Mouse (Mus musculus): Measurements from ENCODE around the gene Olfr1229. TPM values are rescaled to one million over a fixed set of nuclear protein-coding genes. Genes with fewer than 3 reads are reported as not detected.

Olfr1229 gene
- not detected for polyA plus RNA-seq (2017; shearing (Covaris generic))

DNA sequence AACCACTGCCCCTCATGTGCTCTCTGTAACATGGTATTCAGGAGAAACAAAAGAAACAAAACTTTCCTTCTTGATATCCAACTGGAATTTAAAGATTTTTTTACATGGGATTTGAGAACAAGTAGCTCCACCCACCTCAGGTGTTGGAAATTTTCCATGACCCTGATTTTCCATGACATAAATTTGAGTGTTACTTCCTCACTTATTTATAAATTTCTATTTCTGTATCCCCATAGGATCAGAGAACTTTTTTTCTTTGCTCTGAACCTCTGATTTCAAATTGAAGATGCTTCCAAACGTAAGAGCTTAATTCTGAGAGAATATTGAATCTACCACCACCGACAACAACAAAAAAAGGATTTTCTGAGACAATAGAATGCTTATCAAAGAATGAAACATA, at the start of gene Olfr1229:
Olfr1229 (minus strand) TSS at position 101 of the 400 bp plus-strand sequence.

DNA sequence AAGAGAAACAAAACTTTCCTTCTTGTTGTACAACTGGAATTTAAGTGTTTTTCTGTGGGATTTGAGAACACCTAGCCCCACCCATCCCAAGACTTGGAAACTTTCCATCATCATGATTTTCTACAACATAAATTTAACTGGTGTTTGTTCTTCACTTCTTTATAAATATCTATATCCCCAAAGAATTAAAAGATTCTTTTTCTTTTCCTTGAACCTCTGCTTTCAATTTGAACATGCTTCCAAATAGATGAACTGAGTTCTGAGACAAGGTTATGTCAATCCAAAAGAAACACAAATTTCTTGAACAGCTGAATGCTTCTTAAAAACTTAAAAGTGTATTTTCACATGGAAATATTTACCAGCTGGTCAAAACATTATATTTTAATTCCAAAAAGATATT, 41.8 kb upstream of the Olfr1229 start, which contains the start of gene Olfr1232:
Olfr1232 (minus strand) TSS at position 101 of the 400 bp plus-strand sequence.

DNA sequence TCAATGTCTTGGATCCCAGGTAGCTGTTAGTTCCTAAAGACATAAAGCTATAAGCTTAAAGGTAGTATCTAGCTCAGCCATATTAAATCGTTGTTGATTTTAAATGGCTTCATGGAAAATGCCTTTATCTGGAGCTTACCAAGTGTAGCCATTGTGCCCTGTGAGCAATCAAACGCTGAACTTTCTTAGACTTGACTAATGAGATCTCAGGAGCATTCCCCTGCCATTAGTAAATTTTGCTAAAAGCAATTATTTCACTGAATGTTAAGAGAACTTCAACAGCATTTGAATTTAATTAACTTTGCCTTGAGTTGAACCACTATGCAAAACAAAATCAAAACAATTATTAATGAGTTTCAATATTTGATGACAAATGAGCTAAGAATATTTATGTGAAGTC, 19.2 kb upstream of the Olfr1229 start, which contains the start of gene Olfr1231:
Olfr1231 (minus strand) TSS at position 101 of the 400 bp plus-strand sequence.

GRCm38 (mm10) chr2:89297168-89297567, 9.4 kb upstream of the Olfr1229 start, which contains the start of gene Olfr1230:
Olfr1230 (minus strand) TSS chr2:89297268.

GRCm38 (mm10) chr2:89253962-89254361, 33.9 kb downstream of the Olfr1229 start, which contains the start of gene Olfr1228:
Olfr1228 (minus strand) TSS chr2:89254062.

Other genes with a start within 250 kb of the Olfr1229 start
- not detected for gene Olfr1218, start 226.8 kb downstream of the Olfr1229 start, polyA plus RNA-seq (2017; shearing (Covaris generic))
- not detected for gene Olfr1219, start 204.5 kb downstream of the Olfr1229 start, polyA plus RNA-seq (2017; shearing (Covaris generic))
- not detected for gene Olfr1220, start 181.2 kb downstream of the Olfr1229 start, polyA plus RNA-seq (2017; shearing (Covaris generic))
- not detected for gene Olfr1221, start 170.7 kb downstream of the Olfr1229 start, polyA plus RNA-seq (2017; shearing (Covaris generic))
- gene Olfr1222, start 155.0 kb downstream of the Olfr1229 start, polyA plus RNA-seq (2017; shearing (Covaris generic)), result not detected
- gene Olfr1223, start 136.5 kb downstream of the Olfr1229 start, polyA plus RNA-seq (2017; shearing (Covaris generic)), result not detected
- gene Olfr1224-ps1, start 123.9 kb downstream of the Olfr1229 start, polyA plus RNA-seq (2017; shearing (Covaris generic)), result not detected
- gene Olfr1225, start 113.3 kb downstream of the Olfr1229 start, polyA plus RNA-seq (2017; shearing (Covaris generic)), result not detected
- gene Olfr1226, start 88.0 kb downstream of the Olfr1229 start, polyA plus RNA-seq (2017; shearing (Covaris generic)), result not detected
- gene Olfr1228, start 34.0 kb downstream of the Olfr1229 start, polyA plus RNA-seq (2017; shearing (Covaris generic)), result not detected
- not detected for gene Olfr1230, start 9.3 kb upstream of the Olfr1229 start, polyA plus RNA-seq (2017; shearing (Covaris generic))
- not detected for gene Olfr1231, start 19.1 kb upstream of the Olfr1229 start, polyA plus RNA-seq (2017; shearing (Covaris generic))
- not detected for gene Olfr1232, start 41.7 kb upstream of the Olfr1229 start, polyA plus RNA-seq (2017; shearing (Covaris generic))
- gene Olfr1233, start 54.4 kb upstream of the Olfr1229 start, polyA plus RNA-seq (2017; shearing (Covaris generic)), result not detected
- not detected for gene Olfr1234, start 76.9 kb upstream of the Olfr1229 start, polyA plus RNA-seq (2017; shearing (Covaris generic))
- not detected for gene Olfr1238, start 121.7 kb upstream of the Olfr1229 start, polyA plus RNA-seq (2017; shearing (Covaris generic))
- gene Olfr1239, start 132.4 kb upstream of the Olfr1229 start, polyA plus RNA-seq (2017; shearing (Covaris generic)), result not detected
- gene Olfr1240, start 155.0 kb upstream of the Olfr1229 start, polyA plus RNA-seq (2017; shearing (Covaris generic)), result not detected
- gene Olfr1241, start 199.1 kb upstream of the Olfr1229 start, polyA plus RNA-seq (2017; shearing (Covaris generic)), result not detected
- not detected for gene Olfr1242, start 210.3 kb upstream of the Olfr1229 start, polyA plus RNA-seq (2017; shearing (Covaris generic))
- not detected for gene Olfr1243, start 243.5 kb upstream of the Olfr1229 start, polyA plus RNA-seq (2017; shearing (Covaris generic))

Measured in activated CD4-positive, CD25-positive, alpha-beta regulatory T cell, adult 9 weeks (primary cell).